Mouse (Mus musculus) kidney, adult 2 months (tissue): ENCODE results near the gene Sgsm2.

Experiments used
- CTCF ChIP-seq: fragments of 200-500 bp; conservative IDR thresholded peaks from 2 replicates; pipeline ENCODE4 v1.5.1; 2011; ENCODE audit warnings: low read depth, mild to moderate bottlenecking, control low read depth, low read length, moderate library complexity, mixed read lengths; ENCODE audit not compliant: insufficient read depth, insufficient read length
- POLR2A ChIP-seq: fragments of 200-500 bp; IDR thresholded peaks from one replicate; pipeline ENCODE4 v1.6.1; 2011; ENCODE audit warnings: low read depth, low read length, control low read depth

GRCm38 (mm10) chr11:74843435-74843714, 53.5 kb downstream of the Sgsm2 start:
- TF ChIP-seq POLR2A (no peak), CTCF (no peak)
